Mouse (Mus musculus) intestine, postnatal 0 days (tissue): ENCODE results near the gene Ccdc40. TPM values are rescaled to one million over a fixed set of nuclear protein-coding genes. Genes with fewer than 3 reads are reported as not detected.

Experiments
- ATAC-seq: fragments of 200-750 bp; cut with Nextera tagmentation; 2 replicates; pipeline ENCODE4 v1.8.0; 2017; ENCODE audit warnings: mild to moderate bottlenecking, moderate TSS enrichment, moderate library complexity
- H3K27ac ChIP-seq: fragments of 300-500 bp; sonication (generic); 2 replicates; pipeline ENCODE4 v1.5.1; 2014; ENCODE audit warnings: mild to moderate bottlenecking, low read depth, low read length, moderate library complexity
- H3K27me3 ChIP-seq: fragments of 300-500 bp; sonication (generic); replicated peaks from 2 replicates; pipeline ENCODE4 v1.6.1; 2014; ENCODE audit warnings: low read length, mixed read lengths; ENCODE audit not compliant: control insufficient read depth, insufficient read depth
- H3K36me3 ChIP-seq: fragments of 300-500 bp; sonication (generic); 2 replicates; pipeline ENCODE4 v1.6.1; 2014; ENCODE audit warnings: mild to moderate bottlenecking, moderate library complexity; ENCODE audit not compliant: control insufficient read depth, insufficient read depth
- H3K4me1 ChIP-seq: fragments of 300-500 bp; sonication (generic); replicated peaks from 2 replicates; pipeline ENCODE4 v1.6.1; 2014; ENCODE audit warnings: antibody characterized with exemption, low read length, mixed read lengths; ENCODE audit not compliant: control insufficient read depth, insufficient read depth
- H3K4me2 ChIP-seq: fragments of 300-500 bp; sonication (generic); replicated peaks from 2 replicates; pipeline ENCODE4 v1.6.1; 2014; ENCODE audit warnings: low read depth, mild to moderate bottlenecking, moderate library complexity
- H3K4me3 ChIP-seq: fragments of 300-500 bp; sonication (generic); 2 replicates; pipeline ENCODE4 v1.5.1; 2014; ENCODE audit warnings: low read depth, low read length
- H3K9ac ChIP-seq: fragments of 300-500 bp; sonication (generic); 2 replicates; pipeline ENCODE4 v1.6.1; 2014; ENCODE audit warnings: mild to moderate bottlenecking, low read depth, low read length
- H3K9me3 ChIP-seq: fragments of 300-500 bp; sonication (generic); 2 replicates; pipeline ENCODE4 v1.6.1; 2016; ENCODE audit warnings: mixed run types; ENCODE audit not compliant: control insufficient read depth
- CTCF ChIP-seq: sonication (generic); IDR thresholded peaks from 2 replicates; pipeline ENCODE4 v1.5.1; 2016; ENCODE audit warnings: low read depth, mild to moderate bottlenecking, control low read depth, antibody characterized with exemption, moderate library complexity
- WGBS: fragments of 180-500 bp; shearing (Covaris S2); extraction: QIAGEN DNeasy Blood & Tissue Kit; methylation state at CpG from one replicate; pipeline ENCODE4 v1.1.7; 2014; 5-methylcytosine and 5-hydroxymethylcytosine counted together
- polyA plus RNA-seq: library from polyadenylated mRNA; unstranded; fragments of >200 nt; fragmentation: Nextera tagmentation; extraction: Ambion mirVana; gene quantifications from 2 replicates; pipeline ENCODE4 v1.2.1, GENCODE M21; 2015

Ccdc40 gene
- polyA plus RNA-seq, 1 experiment from 2014 or later = 1.5 TPM

DNA sequence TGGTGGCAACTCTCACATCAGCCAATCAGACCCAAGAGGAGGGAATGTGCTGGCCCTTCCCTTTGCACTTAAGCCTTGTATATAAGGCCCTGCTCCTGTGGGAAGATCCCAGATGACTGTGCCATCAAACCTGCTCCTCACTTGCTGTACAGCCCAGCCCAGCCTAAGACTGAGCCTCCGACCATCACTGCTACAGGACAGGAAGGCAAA is 79.2 kb downstream of the Ccdc40 start, which contains the start of gene Card14:
Card14 (plus strand) TSS at position 111 of the 210 bp plus-strand sequence.
- no peak within 1 kb of the TSS for H3K4me2 ChIP-seq
- 52% methylated on average over 1 of the region's 1 CpGs for WGBS
- no peak within 1 kb of the TSS for H3K27ac ChIP-seq
- H3K9me3 ChIP-seq = no peaks in the 10 kb centered on the region
- TF ChIP-seq CTCF = no peak
- ATAC-seq = no peak
- no peaks in the 10 kb centered on the region for H3K27me3 ChIP-seq
- no peaks in the 10 kb centered on the region for H3K4me1 ChIP-seq
- H3K4me3 ChIP-seq = no peak within 1 kb of the TSS
- H3K9ac ChIP-seq = no peak within 1 kb of the TSS
- H3K36me3 ChIP-seq = no peaks in the 10 kb centered on the region

DNA sequence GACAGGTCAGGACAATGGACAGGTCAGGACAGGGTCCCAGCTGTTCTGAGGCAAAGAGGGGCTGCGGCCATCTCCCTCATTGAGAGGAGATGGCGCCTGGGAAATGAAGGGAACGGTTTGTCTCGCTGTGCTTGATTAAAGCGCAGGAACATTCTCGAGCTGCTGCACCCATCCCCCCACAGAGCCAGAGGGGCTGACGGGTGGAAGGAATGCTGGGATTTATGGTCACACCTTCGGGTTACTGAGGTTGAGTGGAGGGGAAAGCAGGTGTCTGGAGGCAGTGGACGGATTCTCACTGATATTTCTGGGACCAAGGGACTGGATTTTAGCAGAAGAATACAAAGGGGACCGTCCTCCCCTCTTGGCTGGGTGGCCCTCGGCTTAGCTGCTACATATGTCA is 79.5 kb downstream of the Ccdc40 start:
- Histone ChIP-seq H3K4me3 (no peak overlapping the region), H3K27me3 (no peaks in the 10 kb centered on the region)
- 34% methylated on average over 11 of the region's 11 CpGs for WGBS

GRCm38 (mm10) chr11:119310621-119311020 is 82.2 kb downstream of the Ccdc40 start:
- TF ChIP-seq CTCF = no peak
- H3K4me1 ChIP-seq = no peaks in the 10 kb centered on the region
- 15% methylated on average over 10 of the region's 10 CpGs for WGBS
- no peak for ATAC-seq
- no peak overlapping the region for H3K9ac ChIP-seq
- no peaks in the 10 kb centered on the region for H3K9me3 ChIP-seq
- H3K4me3 ChIP-seq = no peak overlapping the region
- H3K4me2 ChIP-seq = no peak overlapping the region
- no peak overlapping the region for H3K27ac ChIP-seq
- H3K27me3 ChIP-seq = no peaks in the 10 kb centered on the region
- no peaks in the 10 kb centered on the region for H3K36me3 ChIP-seq

More for the DNA sequence above, 79.5 kb downstream of the Ccdc40 start:
- Histone ChIP-seq H3K36me3 (no peaks in the 10 kb centered on the region), H3K9me3 (no peaks in the 10 kb centered on the region), H3K27ac (no peak overlapping the region), H3K4me1 (no peaks in the 10 kb centered on the region), H3K9ac (no peak overlapping the region), H3K4me2 (no peak overlapping the region)
- TF ChIP-seq CTCF = no peak
- ATAC-seq = no peak

GRCm38 (mm10) chr11:119314252-119314936 is 86.0 kb downstream of the Ccdc40 start:
- peak overlapping the region; percentile 47 for H3K9ac ChIP-seq
- H3K27ac ChIP-seq = peak overlapping the region; percentile 93
- H3K36me3 ChIP-seq = 0 out of 2 replicates have a peak, but pooled peaks cover 13% of the 10 kb centered on the region
- H3K4me2 ChIP-seq = peak overlapping the region; percentile 64
- no peaks in the 10 kb centered on the region for H3K4me1 ChIP-seq
- peak overlapping the region; percentile 41 for H3K4me3 ChIP-seq
- H3K27me3 ChIP-seq = no peaks in the 10 kb centered on the region
- 34% methylated on average over 17 of the region's 17 CpGs for whole genome bisulfite sequencing
- ATAC-seq = peak; percentile 95
- H3K9me3 ChIP-seq = no peaks in the 10 kb centered on the region
- no peak for TF ChIP-seq CTCF

Other genes starting within 250 kb of the Ccdc40 start
- 30.9 and 32.3 TPM in 2 replicates for gene Enpp7, start 240.4 kb upstream of the Ccdc40 start, polyA plus RNA-seq
- gene Cbx2, start 205.6 kb upstream of the Ccdc40 start, polyA plus RNA-seq = 4.9 TPM in 2 replicates
- gene Cbx8, start 187.6 kb upstream of the Ccdc40 start, polyA plus RNA-seq = 6.4 and 6.6 TPM in 2 replicates
- gene Cbx4, start 142.4 kb upstream of the Ccdc40 start, polyA plus RNA-seq = 6.5 and 7.6 TPM in 2 replicates
- 3.8 and 4.5 TPM in 2 replicates for gene Tbc1d16, start 73 bp upstream of the Ccdc40 start, polyA plus RNA-seq
- 71.6 and 79.0 TPM in 2 replicates for gene Gaa, start 39.3 kb downstream of the Ccdc40 start, polyA plus RNA-seq
- gene Eif4a3, start 71.5 kb downstream of the Ccdc40 start, polyA plus RNA-seq = 162 and 174 TPM in 2 replicates
- 9.9 and 11.4 TPM in 2 replicates for gene Card14, start 79.2 kb downstream of the Ccdc40 start, polyA plus RNA-seq
- gene Sgsh, start 127.0 kb downstream of the Ccdc40 start, polyA plus RNA-seq = 7.7 and 8.3 TPM in 2 replicates
- 6.7 and 7.7 TPM in 2 replicates for gene Slc26a11, start 127.0 kb downstream of the Ccdc40 start, polyA plus RNA-seq
- gene Rnf213, start 164.5 kb downstream of the Ccdc40 start, polyA plus RNA-seq = 23.1 and 23.2 TPM in 2 replicates